Mouse (Mus musculus) bone marrow, adult 2 months (tissue): ENCODE results near the gene Cacng7.

Experiments
- CTCF ChIP-seq: fragments of 200-500 bp; IDR thresholded peaks from 2 replicates; pipeline ENCODE4 v1.5.1; 2011; ENCODE audit warnings: low read length, control low read depth; ENCODE audit not compliant: control insufficient read depth, insufficient read depth
- POLR2A ChIP-seq: fragments of 200-500 bp; IDR thresholded peaks from 2 replicates; pipeline ENCODE4 v1.6.1; 2011; ENCODE audit warnings: low read depth, mild to moderate bottlenecking, control low read depth, low read length, borderline replicate concordance; ENCODE audit not compliant: control insufficient read depth

DNA sequence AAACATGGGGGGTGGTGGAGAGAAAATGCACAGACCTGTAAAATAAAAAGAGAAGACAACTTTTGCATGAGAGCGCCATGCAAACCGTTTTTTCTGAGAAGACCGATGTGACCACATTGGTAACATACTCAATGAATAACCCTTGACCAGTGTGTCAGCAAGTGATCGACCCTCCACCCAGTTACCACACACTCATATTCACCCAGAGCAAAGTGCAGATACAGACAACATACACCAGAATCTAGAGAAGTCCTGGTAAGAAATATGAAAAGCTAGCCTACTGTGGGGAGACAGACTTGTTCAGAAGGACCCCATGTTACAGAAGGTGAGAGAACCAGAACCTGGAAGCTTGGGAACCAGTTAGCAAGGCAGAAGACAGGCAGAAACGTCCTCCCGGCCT, 1.6 kb upstream of the Cacng7 start:
- TF ChIP-seq CTCF (no peak), POLR2A (no peak)
